Mouse (Mus musculus) bone marrow, adult 2 months (tissue): Measurements from ENCODE around the gene Vmn2r96.
"Not testable (repeated sequence)": the region's sequence is repeated elsewhere in the genome, so short reads cannot be mapped to it uniquely, and the experiment has no call there.

Experiments used
- CTCF ChIP-seq: fragments of 200-500 bp; IDR thresholded peaks from 2 replicates; pipeline ENCODE4 v1.5.1; 2011; ENCODE audit warnings: low read length, control low read depth; ENCODE audit not compliant: control insufficient read depth, insufficient read depth
- POLR2A ChIP-seq: fragments of 200-500 bp; IDR thresholded peaks from 2 replicates; pipeline ENCODE4 v1.6.1; 2011; ENCODE audit warnings: low read depth, mild to moderate bottlenecking, control low read depth, low read length, borderline replicate concordance; ENCODE audit not compliant: control insufficient read depth

DNA sequence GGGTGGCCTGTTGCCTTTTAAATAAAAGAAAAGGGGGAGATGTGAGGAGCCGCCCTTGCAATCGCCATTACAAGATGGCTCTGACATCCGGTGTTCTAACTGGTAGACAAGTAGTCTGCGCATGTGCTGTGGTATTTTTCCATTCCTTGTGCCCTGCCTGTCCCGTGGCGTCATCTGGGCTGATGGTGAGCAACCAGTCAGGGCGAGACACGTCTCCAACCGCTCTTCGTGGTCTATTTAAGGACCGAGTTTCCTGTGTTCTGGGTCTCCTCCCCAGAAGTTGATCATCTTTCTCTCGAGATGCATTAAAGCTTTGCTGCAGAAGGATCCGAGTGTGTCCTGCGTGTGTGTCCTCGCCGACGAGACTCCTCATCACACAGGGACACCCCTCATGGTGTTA, 6.8 kb upstream of the Vmn2r96 start:
- TF ChIP-seq CTCF, POLR2A: not testable (repeated sequence)
